Mouse (Mus musculus) lung, postnatal 0 days (tissue): ENCODE data around the gene Ehmt2.

ENCODE experiments used
- CTCF ChIP-seq: IDR thresholded peaks from 2 replicates; pipeline ENCODE4 v1.5.1; 2016; ENCODE audit warnings: antibody characterized with exemption, mild to moderate bottlenecking
- EP300 ChIP-seq: IDR thresholded peaks from 2 replicates; pipeline ENCODE4 v1.6.1; 2016; ENCODE audit warnings: antibody characterized with exemption, mild to moderate bottlenecking, control low read depth

GRCm38 (mm10) chr17:34891377-34891776 lies 6.9 kb upstream of the Ehmt2 start:
- TF ChIP-seq CTCF, result peak; percentile 35
- no peak for TF ChIP-seq EP300
